Mouse (Mus musculus) liver, embryonic 16.5 days (tissue): ENCODE results near the gene Gli2. TPM values are rescaled to one million over a fixed set of nuclear protein-coding genes. Genes with fewer than 3 reads are reported as not detected.

Experiments used
- ATAC-seq: fragments of 200-750 bp; cut with Nextera tagmentation; 2 replicates; pipeline ENCODE4 v1.8.0; 2017; ENCODE audit warnings: low read depth, mild to moderate bottlenecking, moderate number of reproducible peaks, moderate library complexity
- H3K27ac ChIP-seq: fragments of 300-500 bp; sonication (generic); 2 replicates; pipeline ENCODE4 v1.5.1; 2014; ENCODE audit warnings: mild to moderate bottlenecking, low read length
- H3K27me3 ChIP-seq: fragments of 300-500 bp; sonication (generic); 2 replicates; pipeline ENCODE4 v1.6.1; 2014; ENCODE audit warnings: low read depth, low read length, mixed read lengths; ENCODE audit not compliant: control insufficient read depth, insufficient read depth
- H3K36me3 ChIP-seq: fragments of 300-500 bp; sonication (generic); 2 replicates; pipeline ENCODE4 v1.6.1; 2014; ENCODE audit warnings: mild to moderate bottlenecking; ENCODE audit not compliant: control insufficient read depth, insufficient read depth
- H3K4me1 ChIP-seq: fragments of 300-500 bp; sonication (generic); 2 replicates; pipeline ENCODE4 v1.6.1; 2014; ENCODE audit warnings: low read depth, low read length, mixed read lengths; ENCODE audit not compliant: control insufficient read depth
- H3K4me2 ChIP-seq: fragments of 300-500 bp; sonication (generic); 2 replicates; pipeline ENCODE4 v1.6.1; 2014; ENCODE audit warnings: low read depth, low read length, mixed read lengths
- H3K4me3 ChIP-seq: fragments of 300-500 bp; sonication (generic); 2 replicates; pipeline ENCODE4 v1.5.1; 2014; ENCODE audit warnings: low read depth, mild to moderate bottlenecking, low read length
- H3K9ac ChIP-seq: fragments of 300-500 bp; sonication (generic); 2 replicates; pipeline ENCODE4 v1.6.1; 2014; ENCODE audit warnings: low read depth, low read length
- H3K9me3 ChIP-seq: fragments of 300-500 bp; sonication (generic); replicated peaks from 2 replicates; pipeline ENCODE4 v1.6.1; 2016; ENCODE audit warnings: low read length; ENCODE audit not compliant: control insufficient read depth
- WGBS: fragments of 180-500 bp; shearing (Covaris S2); extraction: QIAGEN DNeasy Blood & Tissue Kit; methylation state at CpG from one replicate; pipeline ENCODE4 v1.1.7; 2014; ENCODE audit not compliant: insufficient replicate concordance; 5-methylcytosine and 5-hydroxymethylcytosine counted together
- polyA plus RNA-seq: library from polyadenylated mRNA; unstranded; fragments of >200 nt; fragmentation: Nextera tagmentation; extraction: Ambion mirVana; gene quantifications from 2 replicates; pipeline ENCODE4 v1.2.1, GENCODE M21; 2015

The Gli2 gene
- polyA plus RNA-seq, 1 experiment from 2014 or later, result 0.54 TPM

DNA sequence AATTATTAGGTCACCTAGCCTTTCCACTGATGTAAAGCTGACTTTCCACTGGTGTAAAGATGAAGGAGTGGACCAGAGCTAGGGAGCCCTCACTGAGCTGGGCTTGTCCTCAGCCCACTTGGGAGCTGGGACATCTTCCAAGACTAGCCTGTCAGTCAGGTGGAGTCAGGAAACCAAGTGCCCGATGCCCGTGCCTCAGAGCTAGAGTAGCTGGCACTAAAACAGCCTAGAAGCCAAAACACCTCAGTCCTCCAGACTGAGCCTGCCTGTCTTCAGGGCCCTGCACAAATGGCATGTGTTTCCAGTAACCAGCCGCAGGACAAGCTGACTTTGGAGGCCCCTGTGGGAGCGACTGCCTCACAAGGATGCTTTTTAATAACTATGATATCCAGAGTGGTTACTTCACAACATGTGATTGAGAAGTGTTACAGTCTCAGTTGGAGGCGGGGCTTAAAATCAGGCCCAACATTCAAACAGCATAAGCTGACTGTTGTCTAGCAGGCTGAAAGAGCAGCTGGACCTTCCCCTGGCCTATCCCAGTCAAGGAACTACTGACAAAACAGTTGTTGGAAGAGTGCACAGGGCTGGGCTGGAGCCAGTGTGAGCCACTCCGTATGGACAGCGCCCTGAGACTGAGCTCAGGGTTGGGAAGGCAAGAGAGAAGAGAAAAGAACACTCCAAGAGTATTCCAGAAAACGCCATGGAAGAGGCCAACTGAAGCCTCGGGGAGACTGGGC lies 158.2 kb downstream of the Gli2 start:
- Histone ChIP-seq H3K27ac (no peak overlapping the region), H3K4me1 (no peaks in the 10 kb centered on the region), H3K27me3 (no peaks in the 10 kb centered on the region), H3K36me3 (no peaks in the 10 kb centered on the region), H3K4me2 (no peak overlapping the region), H3K9ac (no peak overlapping the region), H3K4me3 (no peak overlapping the region), H3K9me3 (no peaks in the 10 kb centered on the region)
- WGBS, result 65% methylated on average over 9 of the region's 9 CpGs
- ATAC-seq, result no peak

DNA sequence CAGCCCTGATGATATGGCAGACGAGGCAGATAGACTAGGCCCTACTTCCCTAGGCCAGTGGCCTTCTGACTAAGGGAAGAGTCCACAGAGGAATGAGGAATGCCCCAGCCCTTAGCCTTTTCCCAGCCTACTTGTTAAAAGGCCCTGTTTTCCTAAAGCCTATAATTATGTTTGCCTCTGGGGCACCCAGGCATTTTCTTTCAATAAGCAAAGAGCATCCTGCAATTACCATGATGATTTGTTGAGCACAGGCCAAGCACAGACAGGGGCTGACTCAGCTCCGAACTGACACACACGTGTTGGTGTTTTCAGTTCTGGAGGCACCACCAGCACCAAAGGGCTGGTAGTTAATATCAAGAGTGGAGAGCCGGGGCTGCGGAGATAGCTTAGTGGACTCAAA lies 162.0 kb downstream of the Gli2 start:
- ATAC-seq, result no peak
- H3K9me3 ChIP-seq, result no peaks in the 10 kb centered on the region
- no peaks in the 10 kb centered on the region for H3K27me3 ChIP-seq
- no peaks in the 10 kb centered on the region for H3K4me1 ChIP-seq
- H3K27ac ChIP-seq, result no peak overlapping the region
- H3K9ac ChIP-seq, result no peak overlapping the region
- no peak overlapping the region for H3K4me3 ChIP-seq
- 69% methylated on average over 5 of the region's 5 CpGs for WGBS
- no peaks in the 10 kb centered on the region for H3K36me3 ChIP-seq
- no peak overlapping the region for H3K4me2 ChIP-seq

DNA sequence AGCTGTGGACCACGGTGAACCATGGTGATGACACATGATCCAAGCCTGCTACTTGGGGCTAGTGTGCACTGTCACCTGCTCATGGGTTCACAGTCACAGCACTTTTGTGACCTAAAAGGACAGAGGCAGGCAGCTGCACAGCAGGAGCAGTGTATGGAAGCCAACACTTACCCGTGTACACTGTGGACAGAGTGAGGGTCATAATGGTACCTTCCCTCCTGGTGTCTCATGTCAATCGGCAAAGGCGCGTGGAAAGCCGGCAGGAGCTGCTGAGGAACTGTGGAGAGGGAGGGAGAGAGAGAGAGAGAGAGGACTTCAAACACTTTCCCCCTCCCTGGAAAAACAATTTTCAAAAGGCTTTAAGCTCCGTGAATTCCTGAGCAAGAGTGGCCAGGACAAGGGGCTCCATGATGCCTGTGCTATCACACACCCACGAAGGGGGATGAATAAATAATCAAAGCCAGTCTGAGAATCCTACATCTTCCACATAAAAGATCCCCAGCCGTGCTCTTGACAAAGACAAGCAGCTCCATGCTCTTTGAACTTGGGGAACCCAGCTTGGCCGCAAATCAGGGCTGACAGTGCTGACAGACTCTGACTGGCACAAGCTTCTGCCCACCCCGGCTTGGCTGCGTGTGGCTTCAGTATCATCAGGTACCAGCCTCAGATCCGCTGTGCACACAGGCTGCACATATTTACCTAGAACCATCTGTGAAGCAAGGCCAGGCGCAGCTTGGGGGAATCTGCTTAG lies 163.1 kb downstream of the Gli2 start:
- Histone ChIP-seq H3K4me1 (no peaks in the 10 kb centered on the region), H3K4me2 (no peak overlapping the region), H3K4me3 (no peak overlapping the region), H3K36me3 (no peaks in the 10 kb centered on the region), H3K27me3 (no peaks in the 10 kb centered on the region), H3K9me3 (no peaks in the 10 kb centered on the region), H3K9ac (no peak overlapping the region), H3K27ac (no peak overlapping the region)
- 59% methylated on average over 14 of the region's 14 CpGs for whole genome bisulfite sequencing
- no peak for ATAC-seq

GRCm38 (mm10) chr1:118880781-118881247 lies 172.6 kb downstream of the Gli2 start:
- Histone ChIP-seq H3K4me1 (no peaks in the 10 kb centered on the region; the same call in 1 of the 2 replicates), H3K9ac (no peak overlapping the region), H3K4me3 (no peak overlapping the region), H3K9me3 (no peaks in the 10 kb centered on the region), H3K27me3 (no peaks in the 10 kb centered on the region), H3K27ac (no peak overlapping the region), H3K36me3 (no peaks in the 10 kb centered on the region), H3K4me2 (no peak overlapping the region)
- no peak for ATAC-seq
- 55% methylated on average over 7 of the region's 7 CpGs for WGBS

DNA sequence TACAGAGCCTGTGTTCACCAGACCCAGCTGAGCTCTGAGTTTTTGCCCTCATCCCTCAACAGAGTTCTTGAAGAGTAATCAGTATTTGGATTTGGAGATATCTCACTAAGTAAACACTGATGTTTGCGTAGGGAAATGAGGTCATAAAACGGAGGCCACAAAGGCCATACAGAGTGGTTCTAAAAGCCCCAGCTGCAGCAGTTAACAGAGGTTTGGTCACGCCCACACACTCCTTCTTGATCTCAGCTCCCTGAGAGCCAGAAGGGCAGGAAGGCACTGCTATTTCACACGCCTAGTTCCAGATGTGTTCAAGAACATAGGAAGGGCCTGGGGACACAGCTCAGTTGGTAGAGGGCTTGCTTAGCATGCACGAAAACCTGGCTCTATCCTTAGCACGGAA lies 175.1 kb downstream of the Gli2 start:
- 49% methylated on average over 6 of the region's 6 CpGs for WGBS
- Histone ChIP-seq H3K4me1 (no peaks in the 10 kb centered on the region; the same call in 1 of the 2 replicates), H3K9me3 (no peaks in the 10 kb centered on the region), H3K9ac (no peak overlapping the region), H3K36me3 (no peaks in the 10 kb centered on the region), H3K4me2 (no peak overlapping the region), H3K27me3 (no peaks in the 10 kb centered on the region), H3K27ac (no peak overlapping the region), H3K4me3 (no peak overlapping the region)
- 0 out of 2 replicates have a peak, but pooled peaks have one; percentile 13 for ATAC-seq

GRCm38 (mm10) chr1:118875227-118875626 lies 178.2 kb downstream of the Gli2 start:
- H3K36me3 ChIP-seq, result no peaks in the 10 kb centered on the region
- H3K9me3 ChIP-seq, result no peaks in the 10 kb centered on the region
- no peaks in the 10 kb centered on the region; the same call in 1 of the 2 replicates for H3K4me1 ChIP-seq
- no peak overlapping the region for H3K27ac ChIP-seq
- H3K4me2 ChIP-seq, result no peak overlapping the region
- H3K4me3 ChIP-seq, result no peak overlapping the region
- WGBS, result 60% methylated on average over 9 of the region's 9 CpGs
- no peaks in the 10 kb centered on the region for H3K27me3 ChIP-seq
- H3K9ac ChIP-seq, result no peak overlapping the region
- ATAC-seq, result no peak

DNA sequence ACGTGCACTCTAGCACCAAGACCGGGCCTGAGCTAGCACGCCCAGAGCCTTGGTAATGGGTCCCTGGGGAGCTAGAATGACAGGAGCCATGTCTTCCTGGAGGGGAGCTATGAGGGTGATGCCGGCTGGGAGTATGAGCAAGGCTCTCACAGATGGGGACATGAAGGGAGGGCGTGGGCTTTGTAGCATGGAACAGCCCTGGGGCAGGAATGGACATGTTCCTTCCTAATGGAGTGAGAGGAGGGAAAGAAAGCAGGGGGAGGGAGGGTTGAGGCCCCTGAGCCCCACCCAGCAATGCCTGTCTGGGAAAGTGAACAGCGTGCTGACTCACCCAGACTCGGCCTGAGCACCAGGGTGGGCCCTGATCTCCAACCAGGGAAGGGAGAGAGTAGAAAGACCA lies 179.9 kb downstream of the Gli2 start:
- Histone ChIP-seq H3K27me3 (no peaks in the 10 kb centered on the region), H3K4me1 (no peaks in the 10 kb centered on the region; the same call in 1 of the 2 replicates), H3K4me3 (no peak overlapping the region), H3K4me2 (no peak overlapping the region), H3K27ac (no peak overlapping the region), H3K9me3 (no peaks in the 10 kb centered on the region), H3K9ac (no peak overlapping the region), H3K36me3 (no peaks in the 10 kb centered on the region)
- ATAC-seq, result no peak
- WGBS, result 53% methylated on average over 7 of the region's 7 CpGs

GRCm38 (mm10) chr1:118864735-118865134 lies 188.7 kb downstream of the Gli2 start:
- no peak overlapping the region for H3K9ac ChIP-seq
- H3K4me2 ChIP-seq, result no peak overlapping the region
- H3K4me1 ChIP-seq, result no peaks in the 10 kb centered on the region
- 47% methylated on average over 9 of the region's 9 CpGs for WGBS
- H3K9me3 ChIP-seq, result no peaks in the 10 kb centered on the region
- H3K27ac ChIP-seq, result no peak overlapping the region
- no peaks in the 10 kb centered on the region for H3K36me3 ChIP-seq
- no peak overlapping the region for H3K4me3 ChIP-seq
- ATAC-seq, result no peak
- no peaks in the 10 kb centered on the region for H3K27me3 ChIP-seq

GRCm38 (mm10) chr1:118864031-118864430 lies 189.4 kb downstream of the Gli2 start:
- Histone ChIP-seq H3K27me3 (no peaks in the 10 kb centered on the region), H3K27ac (no peak overlapping the region), H3K4me2 (no peak overlapping the region), H3K4me3 (no peak overlapping the region), H3K36me3 (no peaks in the 10 kb centered on the region), H3K9ac (no peak overlapping the region), H3K9me3 (no peaks in the 10 kb centered on the region), H3K4me1 (no peaks in the 10 kb centered on the region)
- 64% methylated on average over 5 of the region's 5 CpGs for WGBS
- ATAC-seq, result no peak
